In the genomic region with DNA sequence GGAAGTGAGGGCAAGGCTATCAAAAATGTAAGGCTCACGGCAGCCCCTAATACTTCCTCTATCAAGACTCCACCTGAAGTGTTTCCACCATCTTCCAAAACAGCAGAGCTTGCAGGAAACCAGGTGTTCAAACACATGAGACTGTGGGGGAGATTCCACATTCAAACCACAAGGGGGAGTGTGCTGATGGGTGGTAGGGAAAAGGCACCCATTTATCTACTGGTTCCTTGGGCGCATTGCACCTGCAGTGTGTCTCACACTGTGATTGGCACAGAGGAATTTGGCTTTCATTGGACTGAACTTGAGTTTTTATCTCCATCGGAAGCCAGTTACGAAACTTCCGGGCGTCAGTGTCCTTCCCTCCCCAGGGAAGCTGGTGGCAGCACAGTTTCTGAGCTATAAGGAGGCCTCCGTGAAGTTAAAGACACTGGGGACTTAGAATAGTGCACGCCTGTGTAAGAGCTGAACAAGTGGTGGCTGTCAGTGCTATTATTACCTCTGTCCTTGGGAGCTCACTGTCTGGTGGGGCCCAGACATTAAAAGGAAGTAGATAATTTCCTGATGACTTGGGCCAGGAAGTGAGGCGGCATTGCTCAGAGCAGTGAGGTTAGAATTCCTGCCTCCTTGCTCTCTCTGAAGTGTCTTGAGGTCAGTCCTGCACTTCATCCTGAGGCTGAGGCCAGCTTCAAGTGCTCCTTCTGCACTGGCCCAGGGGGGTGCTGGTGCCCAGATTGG, we compare ENCODE assay signal across 8 mouse cellular contexts. TPM values are rescaled to one million over a fixed set of nuclear protein-coding genes. Genes with fewer than 3 reads are reported as not detected.
DNase-seq lines count a peak whose midpoint lies in the region; ATAC-seq and TF ChIP-seq lines count a peak whose summit lies in the region.
"Had no signal": no experiment of that assay in that cellular context is flagged by ENCODE, and none has a peak within 500 bp of the region (broad histone marks: within the 10 kb centered on the region; RNA-seq: fewer than 3 reads in every experiment).

No protein-coding gene starts in this region.

- TF ChIP-seq POLR2A in liver, adult 2 months (IDR thresholded peaks at IDR 0.05; ENCODE audit: extremely low read depth, insufficient read depth, low read length): no peak

- peak; percentile 36; the same call in 1 of the 2 replicates for TF ChIP-seq CTCF in liver, adult 2 months (IDR thresholded peaks at IDR 0.05; ENCODE audit: low read depth, low read length)

- DNase-seq in liver, adult 2 months (ENCODE audit: extremely low read depth, low read depth, low spot score): peak; percentile 65
- DNase-seq in brain, adult 2 months (ENCODE audit: low read depth, low spot score): peak; percentile 64
- DNase-seq in induced T-regulatory cell, adult 2 months (ENCODE audit: low read depth): peak; percentile 4
- no peak for DNase-seq in ovary, postnatal 36 days (ENCODE audit: low spot score)
- no peak for DNase-seq in adipocyte (ENCODE audit: low spot score)
- DNase-seq: cerebellum, adult 9-11 months had no signal

- H3K36me3 ChIP-seq in liver, adult 2 months (ENCODE audit: control insufficient read depth, insufficient read depth, low read length): no peaks in the 10 kb centered on the region
- H3K36me3 ChIP-seq in liver, embryonic 12.5 days: no peaks in the 10 kb centered on the region

- H3K79me2 ChIP-seq in liver, adult 2 months (ENCODE audit: control insufficient read depth, insufficient read depth, low read length): no peaks in the 10 kb centered on the region

- H3K4me2 ChIP-seq in liver, embryonic 12.5 days: no peak overlapping the region

- no peak; the same call in 1 of the 2 replicates for ATAC-seq in liver, embryonic 12.5 days
- peak; percentile 78 for ATAC-seq in megakaryocyte progenitor cell, adult 5-6 weeks (replicated peaks; ENCODE audit: poor library complexity)

- H3K27me3 ChIP-seq in liver, adult 2 months (ENCODE audit: control insufficient read depth, insufficient read depth, low read length): no peaks in the 10 kb centered on the region
- peaks cover 19% of the 10 kb centered on the region for H3K27me3 ChIP-seq in liver, embryonic 12.5 days (replicated peaks)

- H3K9ac ChIP-seq in liver, adult 2 months (ENCODE audit: low read depth, low read length): no peak overlapping the region
- no peak overlapping the region for H3K9ac ChIP-seq in liver, embryonic 12.5 days

- H3K9me3 ChIP-seq in liver, embryonic 12.5 days (replicated peaks): no peaks in the 10 kb centered on the region

- H3K27ac ChIP-seq in liver, adult 2 months (replicated peaks; ENCODE audit: insufficient read depth, low read depth, low read length): no peak overlapping the region
- no peak overlapping the region for H3K27ac ChIP-seq in liver, embryonic 12.5 days

- H3K4me1 ChIP-seq in liver, adult 2 months (ENCODE audit: control insufficient read depth, insufficient read depth, low read length): peaks cover 7% of the 10 kb centered on the region
- peaks cover 10% of the 10 kb centered on the region; the same call in 1 of the 2 replicates for H3K4me1 ChIP-seq in liver, embryonic 12.5 days

- no peak overlapping the region for H3K4me3 ChIP-seq in liver, adult 2 months (ENCODE audit: insufficient read depth, low read depth, low read length)
- no peak overlapping the region for H3K4me3 ChIP-seq in liver, embryonic 12.5 days

- 46% methylated on average over 9 of the region's 9 CpGs for WGBS in liver, adult 2 months
- WGBS in liver, embryonic 12.5 days (ENCODE audit: insufficient replicate concordance): 24% methylated on average over 9 of the region's 9 CpGs

RNA-seq across cellular contexts. Expression of a gene that starts 49.0 kb away (rescaled TPM):
- total RNA-seq in liver, adult 2 months (2014; rRNA removed): 0.74 and 1.1 TPM in 2 replicates
- 2.3 and 4.3 TPM in 2 replicates for polyA plus RNA-seq in liver, adult 2 months (2012; rRNA removed)
- polyA plus RNA-seq in liver, embryonic 12.5 days (2016; fragmentation: Nextera tagmentation; extraction: Ambion mirVana): 0.08 and 0.11 TPM in 2 replicates
- not detected in 2 replicates for total RNA-seq in megakaryocyte progenitor cell, adult 5-6 weeks (2015)
- total RNA-seq in megakaryocyte progenitor cell, adult 5-6 weeks (2017): 0.03 TPM in 1 of 2 replicates, not detected in the other

Comparison
In these comparisons a context has a peak if more than half of its experiments do, and no peak if none do; other contexts are left out.
1. DNase-seq: peak in liver, adult 2 months (single experiment), brain, adult 2 months (single experiment) and induced T-regulatory cell, adult 2 months (single experiment); none in ovary, postnatal 36 days (single experiment) and adipocyte (single experiment).